Mouse (Mus musculus) Patski (cell line): ENCODE results near the gene Klhl7. TPM values are rescaled to one million over a fixed set of nuclear protein-coding genes. Genes with fewer than 3 reads are reported as not detected.

Experiments used
- ATAC-seq: fragments of 100-300 bp; one replicate; pipeline ENCODE4 v1.8.0; 2021
- CTCF ChIA-PET: fragments of 350-600 bp; sonication (Branson Sonifier 250); formaldehyde crosslinking; loops from one replicate; lab custom pipeline; 2022; ENCODE audit warnings: inconsistent platforms; lab: Charles Lee
- POLR2A ChIA-PET: fragments of 350-600 bp; sonication (Branson Sonifier 250); formaldehyde crosslinking; loops from one replicate; lab custom pipeline; 2022; ENCODE audit warnings: antibody characterized with exemption, inconsistent platforms; lab: Charles Lee
- DNase-seq: peaks from one replicate; pipeline ENCODE4 v3.0.0-alpha.2; 2011; ENCODE audit warnings: low read depth, low spot score
- H3K27me3 ChIP-seq: fragments of 371-371 bp; one replicate; pipeline ENCODE4 v1.5.1; 2021
- CTCF ChIP-seq: fragments of 100-300 bp; IDR thresholded peaks from one replicate; pipeline ENCODE4 v1.5.1; 2021
- in situ Hi-C: fragments of 300-500 bp; cut with MboI; formaldehyde crosslinking; loops from 3 replicates; pipeline ENCODE4 v1.11.1; 2018; ENCODE audit warnings: low pct_unique_long_range_greater_than_20kb, mixed read lengths
- polyA plus RNA-seq: library from polyadenylated mRNA; unstranded; gene quantifications from one replicate; pipeline ENCODE4 v1.2.3, GENCODE M21; 2021

The Klhl7 gene
- polyA plus RNA-seq, result 40.1 TPM

DNA sequence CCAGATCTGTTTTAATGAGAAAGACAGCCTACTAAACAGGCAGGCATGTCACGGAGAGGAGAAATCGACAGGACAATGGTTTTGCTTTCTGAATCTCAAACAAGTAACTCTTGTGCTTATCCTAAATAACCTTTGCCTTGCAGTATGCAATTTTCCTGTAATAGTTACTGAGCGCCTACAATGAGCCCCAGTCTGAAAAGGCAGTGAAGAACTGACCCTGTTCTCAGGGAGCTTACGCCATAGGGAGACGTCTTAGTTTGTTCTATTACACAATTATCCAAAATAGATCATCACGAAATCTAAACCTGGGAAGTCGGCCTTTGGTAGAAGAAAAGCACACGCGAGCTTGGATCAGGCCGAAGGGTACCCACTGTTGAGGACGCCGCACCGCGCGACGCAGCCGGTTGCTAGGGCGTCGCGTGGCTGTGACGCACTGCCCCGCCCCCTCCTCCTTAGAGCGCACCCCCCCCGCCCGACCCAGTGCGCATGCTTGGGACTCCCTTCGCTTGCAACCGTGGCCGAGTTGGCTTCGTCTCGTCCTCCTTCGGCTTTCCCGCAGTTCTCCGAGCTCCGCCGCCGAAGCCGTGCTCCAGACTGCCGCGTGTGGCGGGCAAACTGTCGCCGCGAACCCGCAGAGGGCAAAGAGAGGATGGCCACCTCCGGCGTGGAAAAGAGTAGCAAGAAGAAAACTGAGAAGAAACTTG lies at the start of gene Klhl7:
Klhl7 (plus strand) TSS at position 500 of the 704 bp plus-strand sequence.
- DNase-seq (peak; percentile 42), ATAC-seq (peak; percentile 72)
- CTCF ChIA-PET, result interaction anchor here (1.8 kb wide), 1 partner anchor 11 kb away, joined by 8 read pairs; no protein-coding TSS in a partner anchor
- in situ Hi-C loops, result no loop called here
- H3K27me3 ChIP-seq, result no peaks in the 10 kb centered on the region
- TF ChIP-seq CTCF, result no peak
- POLR2A ChIA-PET, result interaction anchor here (0.6 to 1.1 kb wide), 2 partner anchors 63 to 64 kb away, joined by 3 to 5 read pairs; partner anchors contain the start of gene Nupl2

DNA sequence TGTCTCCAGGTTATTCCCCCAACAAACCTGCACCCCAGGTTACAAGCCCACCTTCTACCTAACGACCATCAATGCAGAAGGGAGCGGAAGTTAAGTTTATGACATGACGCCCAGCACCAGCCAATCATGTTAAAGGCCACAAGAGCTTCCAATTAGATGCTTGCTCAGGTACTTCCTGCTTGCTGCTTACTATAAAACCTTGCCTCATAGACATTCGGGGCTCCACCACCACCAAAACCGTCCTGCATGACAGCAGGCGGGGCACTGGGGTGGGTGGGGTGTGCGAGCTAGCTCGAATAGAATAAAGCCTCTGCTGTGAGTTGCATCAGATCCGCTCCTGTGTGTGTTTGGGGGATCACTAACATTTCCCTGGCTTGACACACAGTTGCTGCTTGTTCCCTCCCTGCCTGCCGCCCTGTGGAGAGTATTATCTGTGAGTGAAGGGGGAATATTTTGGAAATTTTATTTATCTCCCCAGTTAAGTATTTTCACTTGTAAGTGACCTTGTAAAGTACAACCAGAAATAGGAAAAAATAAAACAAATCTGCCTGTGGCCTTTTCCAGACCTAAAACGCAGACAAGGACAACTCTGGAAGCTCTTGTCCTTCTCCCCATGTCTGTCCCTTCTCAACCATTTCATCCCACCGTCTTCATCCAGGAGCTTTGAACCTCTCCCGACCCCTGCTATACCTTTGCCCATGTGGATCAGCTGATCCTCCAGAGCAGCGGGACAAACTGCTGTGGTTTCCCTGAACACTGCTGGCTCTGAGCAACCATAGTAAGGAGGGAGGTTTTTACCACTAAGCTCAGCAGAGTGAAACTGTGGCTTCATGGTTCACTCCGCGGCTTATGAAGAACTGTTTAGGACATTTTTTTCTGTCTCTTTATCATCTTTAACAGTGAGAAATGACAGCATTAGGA lies 48.4 kb upstream of the Klhl7 start:
- ATAC-seq (no peak), DNase-seq (no peak)
- in situ Hi-C loops, result no loop called here
- H3K27me3 ChIP-seq, result no peaks in the 10 kb centered on the region
- no peak for TF ChIP-seq CTCF
- CTCF ChIA-PET, result interaction anchor here (1.0 to 1.5 kb wide), 5 partner anchors 8 to 16 kb away, joined by 3 to 5 read pairs (median 3); no protein-coding TSS in a partner anchor
- POLR2A ChIA-PET, result no interaction called here

DNA sequence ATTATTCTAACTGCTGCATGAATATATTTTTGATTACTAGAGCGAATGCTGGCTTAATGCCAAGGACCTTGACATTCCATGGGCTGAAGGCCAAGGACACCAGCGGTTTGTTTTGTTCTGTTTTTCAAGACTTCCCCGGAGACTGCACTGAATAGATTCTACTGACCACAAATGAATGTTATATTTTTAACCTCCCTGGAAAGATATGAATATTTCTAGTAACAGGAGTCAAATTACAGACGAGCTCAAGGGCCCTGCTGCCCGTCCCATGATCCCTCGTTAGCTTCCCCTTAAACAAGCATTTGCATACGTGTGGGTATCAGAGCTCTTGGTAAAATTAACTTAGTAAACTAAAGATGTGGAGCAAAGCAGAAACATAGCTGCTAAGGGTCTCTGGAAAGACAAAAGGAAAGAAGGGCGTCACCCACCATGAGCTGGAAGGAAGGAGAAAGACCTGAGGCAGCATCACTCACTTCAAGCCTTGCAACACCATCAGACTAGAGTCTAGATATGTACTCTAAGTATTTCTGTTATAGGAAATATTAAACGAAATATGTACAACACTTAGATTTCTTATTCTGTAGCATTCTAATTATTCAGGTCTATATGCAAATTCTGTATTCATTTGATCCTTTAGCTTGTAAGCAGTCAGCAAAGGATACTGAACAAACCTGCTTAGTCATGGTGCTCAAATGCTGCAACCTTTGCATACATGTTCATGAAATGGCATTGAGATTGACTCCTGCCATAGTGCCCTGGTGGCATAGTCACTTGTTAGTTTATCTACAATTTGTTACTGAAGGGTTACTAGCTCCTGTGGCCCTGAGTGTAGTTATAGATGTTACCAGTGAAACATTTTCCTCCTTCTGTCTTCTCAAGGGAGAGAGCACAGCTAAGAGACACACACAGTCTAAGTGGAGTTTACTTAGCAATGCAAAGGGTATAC lies 46.9 kb upstream of the Klhl7 start:
- DNase-seq (no peak), ATAC-seq (peak; percentile 26)
- no peak for TF ChIP-seq CTCF
- no peaks in the 10 kb centered on the region for H3K27me3 ChIP-seq
- POLR2A ChIA-PET, result no interaction called here
- CTCF ChIA-PET, result interaction anchor here (1.1 to 1.5 kb wide), 2 partner anchors 14 to 163 kb away, joined by 3 to 5 read pairs; no protein-coding TSS in a partner anchor
- in situ Hi-C loops, result no loop called here

DNA sequence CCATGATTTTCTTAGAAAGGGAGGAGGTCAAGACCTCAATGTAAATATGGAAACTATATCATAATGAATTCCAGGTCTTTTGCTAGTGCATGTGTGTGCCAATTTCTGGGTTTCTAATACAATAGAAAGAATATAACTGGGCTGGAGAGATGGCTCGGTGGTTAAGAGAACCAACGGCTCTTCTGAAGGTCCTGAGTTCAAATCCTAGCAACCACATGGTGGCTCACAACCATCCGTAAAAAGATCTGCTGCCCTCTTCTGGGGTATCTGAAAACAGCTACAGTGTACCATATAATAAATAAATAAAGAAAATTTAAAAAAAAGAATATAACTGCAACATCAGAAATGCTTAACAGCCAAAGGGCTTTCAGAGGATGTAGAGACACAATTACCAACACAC lies 46.0 kb upstream of the Klhl7 start:
- POLR2A ChIA-PET, result interaction anchor here (1.0 kb wide), 1 partner anchor 9 kb away, joined by 3 read pairs; no protein-coding TSS in a partner anchor
- CTCF ChIA-PET, result interaction anchor here (1.1 kb wide), 2 partner anchors 10 to 164 kb away, joined by 3 read pairs; no protein-coding TSS in a partner anchor
- no peak for TF ChIP-seq CTCF
- DNase-seq (no peak), ATAC-seq (no peak)
- no peaks in the 10 kb centered on the region for H3K27me3 ChIP-seq
- in situ Hi-C loops, result no loop called here

DNA sequence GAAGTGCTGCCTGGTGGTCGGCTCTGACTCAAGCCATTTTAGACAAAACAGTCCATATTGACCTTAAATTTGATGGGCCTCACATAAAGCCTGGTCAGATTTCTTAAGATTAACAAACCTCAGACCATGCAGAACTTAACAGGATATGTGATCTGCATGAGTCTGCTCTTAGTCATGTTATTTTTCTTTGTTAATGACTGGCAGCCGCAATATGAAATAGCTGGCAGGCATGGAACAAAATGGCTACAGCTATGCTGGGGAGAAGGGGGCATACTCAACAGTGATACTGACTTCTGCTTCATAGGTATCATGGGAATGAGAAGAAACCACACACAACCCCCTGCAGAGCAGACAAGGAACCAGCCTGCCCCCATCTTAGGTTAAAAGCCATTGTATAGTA lies 43.5 kb upstream of the Klhl7 start:
- no peaks in the 10 kb centered on the region for H3K27me3 ChIP-seq
- in situ Hi-C loops, result no loop called here
- ChIA-PET POLR2A (no interaction called here), CTCF (interaction anchor here (0.9 to 1.8 kb wide), 4 partner anchors 11 to 87 kb away, joined by 3 to 5 read pairs (median 4); no protein-coding TSS in a partner anchor)
- DNase-seq, result no peak
- no peak for TF ChIP-seq CTCF
- no peak for ATAC-seq

DNA sequence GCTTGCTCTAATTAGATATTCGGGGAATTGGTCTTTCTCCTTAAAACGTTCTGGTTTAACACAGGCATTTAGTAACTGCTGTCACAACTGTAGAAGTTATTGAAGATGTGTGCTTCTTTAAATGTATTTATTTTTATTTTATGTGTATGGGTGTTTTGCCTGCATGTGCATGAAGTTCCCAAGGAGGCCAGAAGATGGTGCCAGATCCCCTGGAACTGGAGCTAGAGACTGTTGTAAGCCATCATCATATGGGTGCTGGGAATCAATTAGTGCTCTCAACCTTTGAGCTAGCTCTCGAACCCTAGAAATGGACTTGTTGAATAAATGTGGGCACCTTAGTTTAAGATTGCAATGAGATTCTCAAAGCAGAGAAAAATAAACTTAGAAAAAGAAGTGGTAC lies 42.8 kb upstream of the Klhl7 start:
- POLR2A ChIA-PET, result no interaction called here
- no peak for ATAC-seq

DNA sequence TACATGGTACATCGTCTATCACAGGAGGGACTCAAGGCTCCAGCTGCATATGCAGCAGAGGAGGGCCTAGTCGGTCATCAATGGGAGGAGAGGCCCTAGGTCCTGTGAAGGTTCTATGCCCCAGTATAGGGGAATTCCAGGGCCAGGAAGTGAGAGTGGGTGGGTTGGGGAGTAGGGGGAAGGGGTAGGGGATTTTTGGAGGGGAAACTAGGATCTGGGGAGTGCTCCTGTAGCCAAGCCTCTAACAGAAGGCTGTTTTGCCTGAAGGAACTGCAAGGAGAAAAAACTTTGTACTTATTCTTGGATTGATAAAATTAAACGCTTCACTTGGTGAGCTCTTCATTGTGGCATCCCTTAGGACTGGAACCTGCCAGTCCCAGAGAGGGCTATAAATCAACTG lies 39.5 kb upstream of the Klhl7 start:
- DNase-seq, result no peak
- H3K27me3 ChIP-seq, result no peaks in the 10 kb centered on the region
- TF ChIP-seq CTCF, result no peak
- ChIA-PET POLR2A (no interaction called here), CTCF (interaction anchor here (1.9 kb wide), 1 partner anchor 9 kb away, joined by 5 read pairs; no protein-coding TSS in a partner anchor)
- ATAC-seq, result no peak
- in situ Hi-C loops, result no loop called here

More for the DNA sequence above, 42.8 kb upstream of the Klhl7 start:
- in situ Hi-C loops, result no loop called here
- DNase-seq, result no peak
- CTCF ChIA-PET, result interaction anchor here (0.6 to 1.8 kb wide), 5 partner anchors 10 to 88 kb away, joined by 3 to 5 read pairs (median 4); no protein-coding TSS in a partner anchor
- no peaks in the 10 kb centered on the region for H3K27me3 ChIP-seq
- peak; percentile 44 for TF ChIP-seq CTCF

DNA sequence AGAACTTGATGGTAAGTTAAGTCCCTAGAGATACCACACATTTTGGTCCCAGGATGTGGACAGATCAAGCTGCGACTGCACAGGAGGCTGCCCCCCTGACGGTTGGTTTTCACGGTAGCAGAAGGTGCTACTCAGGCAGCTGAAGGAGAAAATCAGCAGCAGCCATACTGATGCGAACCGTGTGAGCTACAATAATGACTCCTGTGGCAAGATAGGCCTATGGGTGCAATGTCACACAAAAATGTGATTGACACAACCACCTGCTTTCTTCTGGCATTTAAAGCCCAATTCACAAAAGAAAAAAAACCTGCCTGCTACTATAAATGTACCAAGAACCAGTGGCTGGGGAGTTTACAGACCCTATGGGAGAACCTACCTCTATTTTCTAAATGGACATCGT lies 37.4 kb upstream of the Klhl7 start:
- POLR2A ChIA-PET, result no interaction called here
- DNase-seq (no peak), ATAC-seq (no peak)
- CTCF ChIA-PET, result no interaction called here
- no peak for TF ChIP-seq CTCF
- in situ Hi-C loops, result no loop called here
- H3K27me3 ChIP-seq, result no peaks in the 10 kb centered on the region

DNA sequence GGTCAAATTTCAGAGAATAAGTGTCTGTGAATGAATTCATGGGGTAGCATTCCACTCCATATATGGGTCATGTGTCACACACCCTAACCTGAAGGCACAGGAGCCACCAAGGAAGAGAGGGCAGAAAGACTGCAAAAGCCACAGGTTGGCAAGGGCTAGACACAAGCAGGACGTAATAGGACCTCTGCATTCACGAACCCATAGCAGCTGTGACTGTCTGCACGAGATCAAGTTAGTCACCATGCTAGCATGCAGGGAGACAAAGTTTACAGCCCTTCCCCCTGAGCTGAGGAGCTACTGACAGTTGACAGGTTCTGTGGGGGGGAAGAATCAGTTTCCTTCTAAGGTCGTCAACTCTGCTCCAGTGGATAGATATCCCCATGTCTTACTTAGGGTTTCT lies 36.9 kb upstream of the Klhl7 start:
- no peak for ATAC-seq
- no peak for TF ChIP-seq CTCF
- in situ Hi-C loops, result no loop called here
- no peaks in the 10 kb centered on the region for H3K27me3 ChIP-seq
- POLR2A ChIA-PET, result interaction anchor here (1.0 kb wide), 1 partner anchor 9 kb away, joined by 3 read pairs; no protein-coding TSS in a partner anchor
- CTCF ChIA-PET, result interaction anchor here (1.1 to 1.5 kb wide), 3 partner anchors 9 to 16 kb away, joined by 3 read pairs; no protein-coding TSS in a partner anchor
- no peak for DNase-seq
